ENCODE assay signal across 8 mouse cellular contexts in genomic region chr11:69992396-69992795, GRCm38 (mm10). TPM values are rescaled to one million over a fixed set of nuclear protein-coding genes. Genes with fewer than 3 reads are reported as not detected.
A peak's percentile ranks its signal among the peaks of the same experiment; 100 is the strongest.
DNase-seq lines count a peak whose midpoint lies in the region; ATAC-seq and TF ChIP-seq lines count a peak whose summit lies in the region.

No protein-coding gene starts in this region.

- H3K9me3 ChIP-seq in forebrain, embryonic 10.5 days: no peaks in the 10 kb centered on the region
- H3K9me3 ChIP-seq in kidney, embryonic 16.5 days (ENCODE audit: low read length): no peaks in the 10 kb centered on the region
- no peaks in the 10 kb centered on the region for H3K9me3 ChIP-seq in midbrain, embryonic 16.5 days (replicated peaks; ENCODE audit: control insufficient read depth, low read length, poor library complexity, severe bottlenecking)

- 84% methylated on average over 10 of the region's 10 CpGs for WGBS in forebrain, embryonic 10.5 days
- WGBS in kidney, embryonic 16.5 days: 80% methylated on average over 10 of the region's 10 CpGs
- WGBS in midbrain, embryonic 16.5 days: 87% methylated on average over 10 of the region's 10 CpGs

- no peaks in the 10 kb centered on the region for H3K27me3 ChIP-seq in forebrain, embryonic 10.5 days (ENCODE audit: poor library complexity, severe bottlenecking)
- H3K27me3 ChIP-seq in kidney, embryonic 16.5 days (ENCODE audit: insufficient read depth, low read length): no peaks in the 10 kb centered on the region
- no peaks in the 10 kb centered on the region for H3K27me3 ChIP-seq in midbrain, embryonic 16.5 days (ENCODE audit: control insufficient read depth, insufficient read depth, low read depth, low read length)

- peak overlapping the region; percentile 94 for H3K9ac ChIP-seq in kidney, embryonic 16.5 days (replicated peaks; ENCODE audit: low read length)
- peak overlapping the region; percentile 72 for H3K9ac ChIP-seq in midbrain, embryonic 16.5 days (ENCODE audit: low read depth, low read length)

- H3K4me1 ChIP-seq in forebrain, embryonic 10.5 days: peaks cover 30% of the 10 kb centered on the region
- H3K4me1 ChIP-seq in kidney, embryonic 16.5 days (ENCODE audit: insufficient read depth, low read length): peaks cover 23% of the 10 kb centered on the region
- H3K4me1 ChIP-seq in midbrain, embryonic 16.5 days (ENCODE audit: control insufficient read depth, insufficient read depth, low read length): peaks cover 19% of the 10 kb centered on the region

- no peak for ATAC-seq in kidney, embryonic 16.5 days (ENCODE audit: low FRiP score, low TSS enrichment)
- ATAC-seq in midbrain, embryonic 16.5 days: no peak
- no peak for ATAC-seq in frontal cortex, adult (ENCODE audit: low TSS enrichment)

- peak overlapping the region; percentile 71 for H3K4me2 ChIP-seq in kidney, embryonic 16.5 days (replicated peaks; ENCODE audit: low read depth, low read length)
- peak overlapping the region; percentile 60 for H3K4me2 ChIP-seq in midbrain, embryonic 16.5 days (ENCODE audit: low read length)

- peaks cover 49% of the 10 kb centered on the region for H3K36me3 ChIP-seq in forebrain, embryonic 10.5 days (replicated peaks)
- peaks cover 26% of the 10 kb centered on the region for H3K36me3 ChIP-seq in kidney, embryonic 16.5 days (ENCODE audit: insufficient read depth, low read length)
- peaks cover 19% of the 10 kb centered on the region for H3K36me3 ChIP-seq in midbrain, embryonic 16.5 days (ENCODE audit: control insufficient read depth, insufficient read depth, low read length)

- no peak for DNase-seq in layer of hippocampus, adult 2 months (ENCODE audit: low spot score in 2 of 2)
- DNase-seq in layer of hippocampus, postnatal 14 days (ENCODE audit: low spot score in 2 of 2): no peak
- DNase-seq in forebrain, embryonic 10.5 days (ENCODE audit: extremely low spot score, low spot score): no peak
- DNase-seq in right cerebral cortex, postnatal 14 days: no peak
- no peak for DNase-seq in adrenal gland, postnatal 14 days

- peak overlapping the region; percentile 84 for H3K4me3 ChIP-seq in layer of hippocampus, adult 2 months
- H3K4me3 ChIP-seq in forebrain, embryonic 10.5 days: peak overlapping the region; percentile 85
- H3K4me3 ChIP-seq in kidney, embryonic 16.5 days (ENCODE audit: low read length): peak overlapping the region; percentile 95
- H3K4me3 ChIP-seq in midbrain, embryonic 16.5 days (ENCODE audit: low read depth, low read length): peak overlapping the region; percentile 54

- no peak for TF ChIP-seq CTCF in layer of hippocampus, adult 2 months (conservative IDR thresholded peaks at IDR 0.05)

- H3K27ac ChIP-seq in layer of hippocampus, adult 2 months: peak overlapping the region; percentile 98
- no peak overlapping the region for H3K27ac ChIP-seq in forebrain, embryonic 10.5 days
- H3K27ac ChIP-seq in kidney, embryonic 16.5 days (ENCODE audit: low read length): no peak overlapping the region
- H3K27ac ChIP-seq in midbrain, embryonic 16.5 days (ENCODE audit: low read length): no peak overlapping the region

RNA-seq across cellular contexts. Expression of gene Gabarap, which starts 1.5 kb away (rescaled TPM):
- total RNA-seq in layer of hippocampus, adult 2 months (2021): 100 to 1,000 TPM; 216 to 229 TPM
- total RNA-seq in layer of hippocampus, postnatal 14 days (2021): 100 to 1,000 TPM; 221 to 251 TPM
- polyA plus RNA-seq in forebrain, embryonic 10.5 days (2016; fragmentation: Nextera tagmentation; extraction: Ambion mirVana): 318 and 331 TPM in 2 replicates
- 437 and 481 TPM in 2 replicates for polyA plus RNA-seq in kidney, embryonic 16.5 days (2015; fragmentation: Nextera tagmentation; extraction: Ambion mirVana)
- polyA plus RNA-seq in midbrain, embryonic 16.5 days (2015; fragmentation: Nextera tagmentation; extraction: Ambion mirVana): 527 and 528 TPM in 2 replicates
- 344 and 351 TPM in 2 replicates for total RNA-seq in adrenal gland, postnatal 14 days (2021)

RNA-seq across cellular contexts. Expression of gene Phf23, which starts 3.2 kb away (rescaled TPM):
- total RNA-seq in layer of hippocampus, adult 2 months (2021): 10 to 100 TPM; 40.5 to 42.6 TPM
- total RNA-seq in layer of hippocampus, postnatal 14 days (2021): 10 to 100 TPM; 38.0 to 40.0 TPM
- 94.5 and 96.2 TPM in 2 replicates for polyA plus RNA-seq in forebrain, embryonic 10.5 days (2016; fragmentation: Nextera tagmentation; extraction: Ambion mirVana)
- polyA plus RNA-seq in kidney, embryonic 16.5 days (2015; fragmentation: Nextera tagmentation; extraction: Ambion mirVana): 69.1 and 74.5 TPM in 2 replicates
- 51.2 and 58.6 TPM in 2 replicates for polyA plus RNA-seq in midbrain, embryonic 16.5 days (2015; fragmentation: Nextera tagmentation; extraction: Ambion mirVana)
- total RNA-seq in adrenal gland, postnatal 14 days (2021): 47.3 and 53.2 TPM in 2 replicates

RNA-seq across cellular contexts. Expression of gene Dvl2, which starts 8.0 kb away (rescaled TPM):
- total RNA-seq in layer of hippocampus, adult 2 months (2021): 10 to 100 TPM; 40.6 to 45.3 TPM
- total RNA-seq in layer of hippocampus, postnatal 14 days (2021): 10 to 100 TPM; 29.3 to 29.7 TPM
- polyA plus RNA-seq in forebrain, embryonic 10.5 days (2016; fragmentation: Nextera tagmentation; extraction: Ambion mirVana): 44.3 and 51.6 TPM in 2 replicates
- polyA plus RNA-seq in kidney, embryonic 16.5 days (2015; fragmentation: Nextera tagmentation; extraction: Ambion mirVana): 39.1 and 40.7 TPM in 2 replicates
- 21.9 and 26.1 TPM in 2 replicates for polyA plus RNA-seq in midbrain, embryonic 16.5 days (2015; fragmentation: Nextera tagmentation; extraction: Ambion mirVana)
- total RNA-seq in adrenal gland, postnatal 14 days (2021): 16.0 and 23.1 TPM in 2 replicates

RNA-seq across cellular contexts. Expression of gene Elp5, which starts 10.1 kb away (rescaled TPM):
- 10 to 100 TPM; 72.8 to 72.9 TPM for total RNA-seq in layer of hippocampus, adult 2 months (2021)
- 10 to 100 TPM; 88.5 to 93.9 TPM for total RNA-seq in layer of hippocampus, postnatal 14 days (2021)
- 159 TPM in 2 replicates for polyA plus RNA-seq in forebrain, embryonic 10.5 days (2016; fragmentation: Nextera tagmentation; extraction: Ambion mirVana)
- 124 and 128 TPM in 2 replicates for polyA plus RNA-seq in kidney, embryonic 16.5 days (2015; fragmentation: Nextera tagmentation; extraction: Ambion mirVana)
- 162 and 173 TPM in 2 replicates for polyA plus RNA-seq in midbrain, embryonic 16.5 days (2015; fragmentation: Nextera tagmentation; extraction: Ambion mirVana)
- 65.2 and 73.2 TPM in 2 replicates for total RNA-seq in adrenal gland, postnatal 14 days (2021)

RNA-seq across cellular contexts. Expression of gene Ctdnep1, which starts 11.4 kb away (rescaled TPM):
- 100 to 1,000 TPM; 106 to 114 TPM for total RNA-seq in layer of hippocampus, adult 2 months (2021)
- 100 to 1,000 TPM; 108 to 115 TPM for total RNA-seq in layer of hippocampus, postnatal 14 days (2021)
- polyA plus RNA-seq in forebrain, embryonic 10.5 days (2016; fragmentation: Nextera tagmentation; extraction: Ambion mirVana): 21.5 and 23.4 TPM in 2 replicates
- polyA plus RNA-seq in kidney, embryonic 16.5 days (2015; fragmentation: Nextera tagmentation; extraction: Ambion mirVana): 35.7 and 35.8 TPM in 2 replicates
- 23.0 and 24.4 TPM in 2 replicates for polyA plus RNA-seq in midbrain, embryonic 16.5 days (2015; fragmentation: Nextera tagmentation; extraction: Ambion mirVana)
- 128 and 129 TPM in 2 replicates for total RNA-seq in adrenal gland, postnatal 14 days (2021)
